ENCODE assay signal across 9 mouse cellular contexts in genomic region chr9:102632923-102633537, GRCm38 (mm10). TPM values are rescaled to one million over a fixed set of nuclear protein-coding genes. Genes with fewer than 3 reads are reported as not detected.
A peak's percentile ranks its signal among the peaks of the same experiment; 100 is the strongest.
DNase-seq lines count a peak whose midpoint lies in the region; ATAC-seq and TF ChIP-seq lines count a peak whose summit lies in the region.
"Had no signal": no experiment of that assay in that cellular context is flagged by ENCODE, and none has a peak within 500 bp of the region (broad histone marks: within the 10 kb centered on the region; RNA-seq: fewer than 3 reads in every experiment).

No protein-coding gene starts in this region.

- ATAC-seq in megakaryocyte-erythroid progenitor cell, adult 5-6 weeks (replicated peaks; ENCODE audit: low FRiP score, low TSS enrichment, poor library complexity, severe bottlenecking) = peak; percentile 82

- intact Hi-C loops in heart, postnatal 25 days (cut with DNase I) = no loop called here
- intact Hi-C loops in heart, postnatal 36 days (cut with DNase I) = no loop called here

- 54% methylated on average over 1 of the region's 1 CpGs for WGBS in heart, embryonic 10.5 days

- in situ Hi-C loops in ES-E14 (cut with MboI; ENCODE audit: low sequenced_read_pairs in 2 of 2, unreplicated experiment in 2 of 2) = loop anchor here in 1 of 2 experiments (10.0 kb wide), 1 partner anchor 232 kb away; no protein-coding TSS in a partner anchor

- H3K4me3 ChIP-seq in heart, embryonic 10.5 days = no peak overlapping the region
- no peak overlapping the region for H3K4me3 ChIP-seq in ES-E14 (ENCODE audit: insufficient read depth in 1 of 2, low read depth in 1 of 2, low read length in 2 of 2, poor library complexity in 1 of 2, severe bottlenecking in 1 of 2)
- H3K4me3 ChIP-seq in cortical plate, adult 2 months (ENCODE audit: insufficient read depth, low read length) = no peak overlapping the region

- H3K9me3 ChIP-seq in heart, embryonic 10.5 days = no peaks in the 10 kb centered on the region
- H3K9me3 ChIP-seq in ES-E14 (ENCODE audit: control insufficient read depth, insufficient read depth, low read depth, low read length) = no peaks in the 10 kb centered on the region
- H3K9me3 ChIP-seq: megakaryocyte, embryonic 14.5 days had no signal

- peaks cover 26% of the 10 kb centered on the region for H3K4me1 ChIP-seq in heart, embryonic 10.5 days
- H3K4me1 ChIP-seq in ES-E14 (ENCODE audit: control insufficient read depth in 2 of 2, insufficient read depth in 2 of 2, low read length in 2 of 2, poor library complexity in 1 of 2) = peaks cover 0 to 6% of the 10 kb centered on the region in 2 experiments; a peak in 1 of 4 replicates
- H3K4me1 ChIP-seq in cortical plate, adult 2 months (ENCODE audit: control insufficient read depth, insufficient read depth, low read length) = no peaks in the 10 kb centered on the region

- TF ChIP-seq CTCF in cortical plate, adult 2 months (IDR thresholded peaks at IDR 0.05; ENCODE audit: extremely low read depth, insufficient read depth, low read length) = peak; percentile 70

- H3K27ac ChIP-seq in heart, embryonic 10.5 days = peak overlapping the region; percentile 56; the same call in 1 of the 2 replicates
- no peak overlapping the region for H3K27ac ChIP-seq in ES-E14 (ENCODE audit: insufficient read depth, low read depth, low read length, poor library complexity, severe bottlenecking)
- H3K27ac ChIP-seq in cortical plate, adult 2 months (ENCODE audit: insufficient read depth, low read length) = no peak overlapping the region

- no peak overlapping the region for H3K9ac ChIP-seq in ES-E14 (ENCODE audit: insufficient read depth, low read depth, low read length, poor library complexity, severe bottlenecking)

- H3K36me3 ChIP-seq in heart, embryonic 10.5 days = peaks cover 10% of the 10 kb centered on the region
- H3K36me3 ChIP-seq in ES-E14 (ENCODE audit: control insufficient read depth, insufficient read depth, low read length, poor library complexity, severe bottlenecking) = peaks cover 12% of the 10 kb centered on the region; the same call in 1 of the 2 replicates

- H3K27me3 ChIP-seq in heart, embryonic 10.5 days (ENCODE audit: insufficient read depth, poor library complexity, severe bottlenecking) = no peaks in the 10 kb centered on the region

- no peak for TF ChIP-seq POLR2A in cortical plate, adult 2 months (IDR thresholded peaks at IDR 0.05; ENCODE audit: extremely low read depth, insufficient read depth, low read length)

- DNase-seq in heart, embryonic 10.5 days (ENCODE audit: low spot score) = no peak
- DNase-seq in heart, postnatal 25 days (ENCODE audit: low spot score) = no peak
- DNase-seq in ES-E14 (ENCODE audit: low read depth, low spot score) = peak; percentile 60
- DNase-seq in heart, postnatal 36 days = peak; percentile 46 to 59
- DNase-seq in layer of hippocampus, adult 9-10 months (ENCODE audit: low spot score) = peak; percentile 68
- DNase-seq in thymus, postnatal 0 days (ENCODE audit: low spot score) = peak; percentile 70

TF ChIP-seq in ES-E14, 5 proteins besides CTCF, POLR2A, EP300 and RAD21:
- peak; percentile 61 for TF ChIP-seq ZC3H11A (IDR thresholded peaks at IDR 0.05; ENCODE audit: borderline replicate concordance, low read depth, low read length)
- no peak for TF ChIP-seq ZNF384 (IDR thresholded peaks at IDR 0.05; ENCODE audit: low read depth, low read length)
- TF ChIP-seq CHD2 (IDR thresholded peaks at IDR 0.05; ENCODE audit: low read depth, low read length) = no peak

RNA-seq across cellular contexts. Expression of gene Cep63, which starts 6.7 kb away (rescaled TPM):
- polyA plus RNA-seq in heart, embryonic 10.5 days (2016; fragmentation: Nextera tagmentation; extraction: Ambion mirVana) = 51.9 and 53.4 TPM in 2 replicates
- 10 to 100 TPM; 44.2 to 46.0 TPM for total RNA-seq in heart, postnatal 25 days (2021)
- total RNA-seq in ES-E14 (2012; rRNA removed) = 19.1 and 26.1 TPM in 2 replicates
- polyA plus RNA-seq in cortical plate, adult 2 months (2012; rRNA removed) = 36.7 and 37.8 TPM in 2 replicates
- 10 to 100 TPM; 53.0 to 53.1 TPM for total RNA-seq in heart, postnatal 36 days (2021)
- 38.6 and 40.1 TPM in 2 replicates for total RNA-seq in megakaryocyte-erythroid progenitor cell, adult 5-6 weeks (2014; fragmentation: Nextera tagmentation)
- total RNA-seq in megakaryocyte-erythroid progenitor cell, adult 5-6 weeks (2017) = 52.7 and 63.8 TPM in 2 replicates
- 51.7 and 53.3 TPM in 2 replicates for polyA plus RNA-seq in thymus, postnatal 0 days (2015; fragmentation: Nextera tagmentation; extraction: Ambion mirVana)

RNA-seq across cellular contexts. Expression of gene Anapc13, which starts 6.9 kb away (rescaled TPM):
- polyA plus RNA-seq in heart, embryonic 10.5 days (2016; fragmentation: Nextera tagmentation; extraction: Ambion mirVana) = 183 and 186 TPM in 2 replicates
- total RNA-seq in heart, postnatal 25 days (2021) = 100 to 1,000 TPM; 309 to 316 TPM
- 83.8 and 103 TPM in 2 replicates for total RNA-seq in ES-E14 (2012; rRNA removed)
- 145 and 170 TPM in 2 replicates for polyA plus RNA-seq in cortical plate, adult 2 months (2012; rRNA removed)
- total RNA-seq in heart, postnatal 36 days (2021) = 100 to 1,000 TPM; 341 to 347 TPM
- 132 and 143 TPM in 2 replicates for total RNA-seq in megakaryocyte-erythroid progenitor cell, adult 5-6 weeks (2014; fragmentation: Nextera tagmentation)
- total RNA-seq in megakaryocyte-erythroid progenitor cell, adult 5-6 weeks (2017) = 106 and 202 TPM in 2 replicates
- 181 and 185 TPM in 2 replicates for polyA plus RNA-seq in thymus, postnatal 0 days (2015; fragmentation: Nextera tagmentation; extraction: Ambion mirVana)

Comparison
In these comparisons a context has a peak if more than half of its experiments do, and no peak if none do; other contexts are left out.
1. DNase-seq: peak in ES-E14 (single experiment), heart, postnatal 36 days (2 of 2), layer of hippocampus, adult 9-10 months (single experiment) and thymus, postnatal 0 days (single experiment); none in heart, embryonic 10.5 days (single experiment) and heart, postnatal 25 days (single experiment).